Mouse (Mus musculus) lung, embryonic 15.5 days (tissue): Measurements from ENCODE around the gene Elf2. TPM values are rescaled to one million over a fixed set of nuclear protein-coding genes. Genes with fewer than 3 reads are reported as not detected.

Experiments
- ATAC-seq: fragments of 200-750 bp; cut with Nextera tagmentation; 2 replicates; pipeline ENCODE4 v1.8.0; 2017; ENCODE audit warnings: moderate number of reproducible peaks, borderline replicate concordance; ENCODE audit not compliant: low FRiP score, low TSS enrichment; ENCODE audit errors: extremely low read depth
- H3K27ac ChIP-seq: fragments of 300-500 bp; sonication (generic); 2 replicates; pipeline ENCODE4 v1.5.1; 2015; ENCODE audit warnings: moderate library complexity, mild to moderate bottlenecking, inconsistent platforms
- H3K27me3 ChIP-seq: fragments of 300-500 bp; sonication (generic); 2 replicates; pipeline ENCODE4 v1.6.1; 2015; ENCODE audit warnings: inconsistent platforms
- H3K36me3 ChIP-seq: fragments of 300-500 bp; sonication (generic); 2 replicates; pipeline ENCODE4 v1.6.1; 2015; ENCODE audit warnings: inconsistent platforms
- H3K4me1 ChIP-seq: fragments of 300-500 bp; sonication (generic); 2 replicates; pipeline ENCODE4 v1.6.1; 2015; ENCODE audit warnings: inconsistent platforms
- H3K4me2 ChIP-seq: fragments of 300-500 bp; sonication (generic); 2 replicates; pipeline ENCODE4 v1.6.1; 2015; ENCODE audit warnings: inconsistent platforms, mild to moderate bottlenecking, moderate library complexity
- H3K4me3 ChIP-seq: fragments of 300-500 bp; sonication (generic); 2 replicates; pipeline ENCODE4 v1.5.1; 2015; ENCODE audit warnings: mild to moderate bottlenecking, inconsistent platforms
- H3K9ac ChIP-seq: fragments of 300-500 bp; sonication (generic); 2 replicates; pipeline ENCODE4 v1.6.1; 2015; ENCODE audit warnings: inconsistent platforms
- H3K9me3 ChIP-seq: fragments of 300-500 bp; sonication (generic); 2 replicates; pipeline ENCODE4 v1.6.1; 2016; ENCODE audit warnings: inconsistent platforms
- WGBS: fragments of 180-500 bp; shearing (Covaris S2); methylation state at CpG from one replicate; pipeline ENCODE4 v1.1.7; 2015; 5-methylcytosine and 5-hydroxymethylcytosine counted together
- polyA plus RNA-seq: library from polyadenylated mRNA; unstranded; fragments of >200 nt; fragmentation: Nextera tagmentation; extraction: Ambion mirVana; gene quantifications from 2 replicates; pipeline ENCODE4 v1.2.1, GENCODE M21; 2015

Gene Elf2
- polyA plus RNA-seq, 1 experiment from 2014 or later = 69.9 TPM

DNA sequence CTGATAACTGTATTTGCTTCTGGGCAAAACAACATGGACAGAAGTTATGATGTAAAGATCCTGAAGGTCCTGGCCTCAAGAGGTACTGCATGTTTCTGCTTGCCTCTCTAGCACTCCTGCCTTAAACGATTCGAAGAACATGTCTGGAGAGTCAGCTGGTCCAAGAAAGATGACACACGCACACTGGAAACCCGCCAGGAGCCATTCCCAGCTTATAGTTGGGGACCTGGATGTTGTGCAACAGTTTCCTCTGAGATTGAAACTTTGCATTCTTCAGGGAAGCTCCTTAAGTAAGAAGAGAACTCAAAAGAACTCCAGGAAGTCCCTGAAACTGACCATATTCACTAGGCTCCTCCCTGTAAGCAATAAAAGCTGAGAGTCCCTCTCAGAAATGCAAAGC, 2.8 kb upstream of the Elf2 start:
- no peak overlapping the region for H3K4me2 ChIP-seq
- H3K4me3 ChIP-seq = no peak overlapping the region
- H3K4me1 ChIP-seq = peaks cover 6% of the 10 kb centered on the region; the same call in 1 of the 2 replicates
- whole genome bisulfite sequencing = 69% methylated on average over 4 of the region's 4 CpGs
- no peaks in the 10 kb centered on the region for H3K27me3 ChIP-seq
- ATAC-seq = no peak
- H3K27ac ChIP-seq = no peak overlapping the region
- no peak overlapping the region for H3K9ac ChIP-seq
- H3K9me3 ChIP-seq = no peaks in the 10 kb centered on the region
- no peaks in the 10 kb centered on the region for H3K36me3 ChIP-seq

DNA sequence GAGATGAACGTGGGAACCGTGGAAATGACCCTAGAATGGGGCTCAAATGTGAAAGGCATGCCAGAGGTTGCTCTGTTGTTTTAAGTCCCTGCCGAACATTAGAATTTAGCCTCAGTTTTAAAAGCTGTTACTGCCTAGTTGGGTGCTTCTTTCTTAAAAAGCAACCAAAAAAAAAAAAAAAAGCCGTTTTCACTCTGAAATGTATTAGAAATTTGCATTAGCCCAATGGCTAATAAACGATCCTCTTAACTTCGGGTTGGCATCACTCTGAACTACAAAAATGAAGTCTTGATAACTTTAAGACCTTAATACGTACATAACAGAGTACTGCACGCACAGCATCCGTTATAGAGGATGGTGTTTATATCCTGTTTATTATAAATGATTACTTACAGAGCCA, 1.7 kb upstream of the Elf2 start:
- H3K9ac ChIP-seq = peak overlapping the region; percentile 93
- peak overlapping the region; percentile 97 for H3K4me3 ChIP-seq
- 4% methylated on average over 9 of the region's 9 CpGs for WGBS
- no peaks in the 10 kb centered on the region for H3K9me3 ChIP-seq
- peak overlapping the region; percentile 99 for H3K27ac ChIP-seq
- peak overlapping the region; percentile 95 for H3K4me2 ChIP-seq
- peaks cover 6% of the 10 kb centered on the region; the same call in 1 of the 2 replicates for H3K4me1 ChIP-seq
- ATAC-seq = no peak
- no peaks in the 10 kb centered on the region for H3K36me3 ChIP-seq
- H3K27me3 ChIP-seq = no peaks in the 10 kb centered on the region

DNA sequence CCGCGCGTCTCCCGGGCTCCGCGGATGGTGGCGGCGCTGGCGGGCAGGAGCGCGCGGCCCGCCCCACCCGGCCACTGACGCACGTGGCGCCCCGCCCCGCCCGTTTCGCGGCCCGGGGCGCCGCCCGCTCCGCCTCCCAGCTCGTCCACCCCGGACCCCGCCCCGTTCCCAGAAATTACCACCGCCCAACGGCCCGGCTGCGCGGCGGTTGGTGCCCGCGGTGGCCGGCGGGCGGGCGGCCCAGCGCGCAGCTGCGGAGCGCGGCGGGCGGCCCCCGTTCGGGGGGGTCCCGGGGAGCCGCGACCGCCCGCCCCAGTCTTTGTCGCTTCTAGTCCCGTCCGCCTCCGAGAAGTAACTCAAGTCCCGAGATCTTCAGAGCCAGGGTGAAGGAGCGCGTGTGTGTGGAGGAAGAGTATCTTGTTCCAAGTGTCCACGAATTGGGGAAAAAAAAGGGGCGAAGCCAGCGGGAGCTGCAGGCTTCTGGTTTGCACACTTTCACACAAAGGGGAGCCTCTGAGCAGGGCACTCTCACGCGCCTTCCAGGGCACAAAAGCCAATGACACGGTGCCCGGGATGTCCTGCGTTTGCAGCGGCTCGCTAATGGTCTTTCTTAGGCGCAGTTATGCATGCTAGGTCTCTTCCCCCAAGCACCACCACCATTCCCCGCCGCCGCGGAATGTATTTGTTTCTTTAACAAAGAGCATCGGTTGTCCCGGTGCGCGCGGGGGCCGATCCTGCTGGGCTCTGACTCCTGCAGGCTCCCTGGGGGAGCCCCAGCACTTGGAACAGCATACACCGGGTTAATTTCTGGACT, 1.0 kb upstream of the Elf2 start:
- WGBS = under 1% methylated on average over 48 of the region's 86 CpGs
- Histone ChIP-seq H3K27me3 (no peaks in the 10 kb centered on the region), H3K4me1 (peaks cover 6% of the 10 kb centered on the region; the same call in 1 of the 2 replicates), H3K4me2 (peak overlapping the region; percentile 95), H3K36me3 (no peaks in the 10 kb centered on the region), H3K9me3 (no peaks in the 10 kb centered on the region), H3K27ac (peak overlapping the region; percentile 99), H3K9ac (peak overlapping the region; percentile 93), H3K4me3 (peak overlapping the region; percentile 97)
- ATAC-seq = peak; percentile 91

- peak overlapping the region; percentile 93 for H3K9ac ChIP-seq
- H3K27ac ChIP-seq = peak overlapping the region; percentile 99
- peaks cover 6% of the 10 kb centered on the region; the same call in 1 of the 2 replicates for H3K4me1 ChIP-seq
- H3K36me3 ChIP-seq = no peaks in the 10 kb centered on the region
- no peaks in the 10 kb centered on the region for H3K27me3 ChIP-seq
- no peaks in the 10 kb centered on the region for H3K9me3 ChIP-seq
- ATAC-seq = peak; percentile 41
- WGBS = 0% methylated on average over 104 of the region's 113 CpGs
- H3K4me2 ChIP-seq = peak overlapping the region; percentile 95
- peak overlapping the region; percentile 97 for H3K4me3 ChIP-seq
Observed at GRCm38 (mm10) chr3:51339734-51340551, 520 bp downstream of the Elf2 start.

DNA sequence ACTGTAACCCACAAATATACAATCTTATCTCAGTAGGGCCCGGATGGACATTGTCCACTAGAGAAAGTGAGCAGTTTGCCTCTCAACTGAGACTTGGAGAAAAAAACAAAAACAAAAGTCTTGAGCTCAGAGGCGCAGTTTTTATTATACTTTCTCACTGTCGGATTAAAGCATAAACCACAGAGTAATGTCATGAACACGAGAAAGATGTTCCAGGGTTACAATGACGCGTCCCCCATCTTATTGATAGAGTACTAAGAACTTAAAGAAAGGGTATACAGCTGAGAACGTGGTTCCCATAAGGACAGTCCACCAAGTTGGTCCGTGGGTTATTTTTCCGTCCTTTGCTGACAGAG, 1.1 kb downstream of the Elf2 start:
- no peaks in the 10 kb centered on the region for H3K36me3 ChIP-seq
- peak overlapping the region; percentile 97 for H3K4me3 ChIP-seq
- peaks cover 6% of the 10 kb centered on the region; the same call in 1 of the 2 replicates for H3K4me1 ChIP-seq
- H3K4me2 ChIP-seq = peak overlapping the region; percentile 95
- H3K9ac ChIP-seq = peak overlapping the region; percentile 93
- no peak for ATAC-seq
- 1% methylated on average over 9 of the region's 9 CpGs for WGBS
- H3K27ac ChIP-seq = peak overlapping the region; percentile 99
- no peaks in the 10 kb centered on the region for H3K9me3 ChIP-seq
- no peaks in the 10 kb centered on the region for H3K27me3 ChIP-seq

GRCm38 (mm10) chr3:51335378-51335777, 5.1 kb downstream of the Elf2 start:
- Histone ChIP-seq H3K9me3 (no peaks in the 10 kb centered on the region), H3K27me3 (no peaks in the 10 kb centered on the region), H3K27ac (no peak overlapping the region), H3K4me1 (peaks cover 15% of the 10 kb centered on the region; the same call in 1 of the 2 replicates), H3K4me3 (no peak overlapping the region), H3K36me3 (no peaks in the 10 kb centered on the region), H3K4me2 (no peak overlapping the region), H3K9ac (no peak overlapping the region)
- ATAC-seq = no peak
- WGBS = 70% methylated on average over 8 of the region's 8 CpGs

GRCm38 (mm10) chr3:51333950-51334349, 6.5 kb downstream of the Elf2 start:
- 51% methylated on average over 6 of the region's 6 CpGs for WGBS
- Histone ChIP-seq H3K27me3 (no peaks in the 10 kb centered on the region), H3K9ac (no peak overlapping the region)

DNA sequence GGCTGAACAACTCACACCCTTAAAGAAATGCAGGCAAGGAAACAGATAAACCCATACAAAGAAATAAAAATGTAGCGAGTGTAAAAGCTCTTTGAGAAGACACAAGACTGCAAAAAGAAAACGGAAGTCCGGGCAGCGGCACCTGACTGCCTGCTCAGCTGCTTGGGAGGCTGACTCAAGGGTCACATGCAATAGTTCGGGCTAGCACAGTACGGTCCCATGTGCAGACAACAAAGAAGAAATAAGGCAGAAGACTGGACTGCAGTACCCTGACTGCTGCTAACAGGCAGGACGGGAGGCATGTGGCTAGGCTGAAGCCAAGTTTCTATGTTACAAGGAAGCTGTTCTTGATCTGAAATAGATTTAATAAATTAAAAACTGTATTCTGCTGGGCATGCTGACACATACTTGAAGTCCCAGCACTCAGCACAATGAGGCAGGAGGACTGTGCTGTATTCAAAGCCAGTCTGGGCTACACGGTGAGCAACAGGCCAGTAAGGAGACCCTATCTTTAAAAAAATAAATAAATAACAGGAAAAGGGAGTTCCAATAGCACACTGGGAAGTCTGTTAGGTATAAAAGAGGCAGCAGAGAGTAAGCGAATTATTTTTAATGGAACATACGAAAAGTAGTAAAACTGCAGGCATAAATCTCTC, 7.1 kb downstream of the Elf2 start:
- Histone ChIP-seq H3K27me3 (no peaks in the 10 kb centered on the region), H3K27ac (peak overlapping the region; percentile 37; the same call in 1 of the 2 replicates), H3K4me1 (peaks cover 9% of the 10 kb centered on the region; the same call in 1 of the 2 replicates), H3K4me3 (no peak overlapping the region), H3K9me3 (no peaks in the 10 kb centered on the region), H3K4me2 (peak overlapping the region; percentile 34), H3K9ac (no peak overlapping the region), H3K36me3 (no peaks in the 10 kb centered on the region)
- WGBS = 26% methylated on average over 10 of the region's 10 CpGs
- no peak for ATAC-seq

More at GRCm38 (mm10) chr3:51333950-51334349, 6.5 kb downstream of the Elf2 start:
- Histone ChIP-seq H3K4me3 (no peak overlapping the region), H3K9me3 (no peaks in the 10 kb centered on the region), H3K4me2 (peak overlapping the region; percentile 34; the same call in 1 of the 2 replicates), H3K4me1 (peaks cover 12% of the 10 kb centered on the region; the same call in 1 of the 2 replicates), H3K27ac (no peak overlapping the region), H3K36me3 (no peaks in the 10 kb centered on the region)
- no peak for ATAC-seq

- no peak overlapping the region for H3K4me2 ChIP-seq
- no peak overlapping the region for H3K27ac ChIP-seq
- peaks cover 12% of the 10 kb centered on the region; the same call in 1 of the 2 replicates for H3K4me1 ChIP-seq
- no peaks in the 10 kb centered on the region for H3K27me3 ChIP-seq
- H3K4me3 ChIP-seq = no peak overlapping the region
- no peak overlapping the region for H3K9ac ChIP-seq
- peaks cover 4% of the 10 kb centered on the region; the same call in 1 of the 2 replicates for H3K36me3 ChIP-seq
- WGBS = 82% methylated on average over 14 of the region's 14 CpGs
- H3K9me3 ChIP-seq = no peaks in the 10 kb centered on the region
- ATAC-seq = no peak
Observed at GRCm38 (mm10) chr3:51330086-51330485, 10.4 kb downstream of the Elf2 start.

GRCm38 (mm10) chr3:51328546-51328945, 11.9 kb downstream of the Elf2 start:
- Histone ChIP-seq H3K27ac (no peak overlapping the region), H3K4me3 (no peak overlapping the region), H3K27me3 (no peaks in the 10 kb centered on the region), H3K9ac (no peak overlapping the region), H3K36me3 (peaks cover 5% of the 10 kb centered on the region; the same call in 1 of the 2 replicates), H3K4me2 (no peak overlapping the region), H3K4me1 (peaks cover 5% of the 10 kb centered on the region; the same call in 1 of the 2 replicates), H3K9me3 (no peaks in the 10 kb centered on the region)
- no peak for ATAC-seq
- 80% methylated on average over 12 of the region's 12 CpGs for WGBS

GRCm38 (mm10) chr3:51327817-51328216, 12.6 kb downstream of the Elf2 start:
- no peak overlapping the region for H3K4me2 ChIP-seq
- no peaks in the 10 kb centered on the region for H3K27me3 ChIP-seq
- H3K9me3 ChIP-seq = no peaks in the 10 kb centered on the region
- H3K9ac ChIP-seq = no peak overlapping the region
- H3K27ac ChIP-seq = no peak overlapping the region; the same call in 1 of the 2 replicates
- H3K36me3 ChIP-seq = peaks cover 9% of the 10 kb centered on the region; the same call in 1 of the 2 replicates
- 65% methylated on average over 5 of the region's 5 CpGs for WGBS
- H3K4me1 ChIP-seq = 0 out of 2 replicates have a peak, but pooled peaks cover 3% of the 10 kb centered on the region
- ATAC-seq = no peak
- no peak overlapping the region for H3K4me3 ChIP-seq
